Mouse (Mus musculus): ENCODE measurements at regions not wholly inside any gene's neighbourhood (a gene's known extent, or its start where the extent isn't known, plus 50 kb on each side); places are given as distances from the start of the nearest gene placed in this dataset.

- DNase-seq (ENCODE audit: low spot score) = no peak
Measured at GRCm38 (mm10) chr13:107944831-107945230, 99.4 kb upstream of the Smim15 start.

DNA sequence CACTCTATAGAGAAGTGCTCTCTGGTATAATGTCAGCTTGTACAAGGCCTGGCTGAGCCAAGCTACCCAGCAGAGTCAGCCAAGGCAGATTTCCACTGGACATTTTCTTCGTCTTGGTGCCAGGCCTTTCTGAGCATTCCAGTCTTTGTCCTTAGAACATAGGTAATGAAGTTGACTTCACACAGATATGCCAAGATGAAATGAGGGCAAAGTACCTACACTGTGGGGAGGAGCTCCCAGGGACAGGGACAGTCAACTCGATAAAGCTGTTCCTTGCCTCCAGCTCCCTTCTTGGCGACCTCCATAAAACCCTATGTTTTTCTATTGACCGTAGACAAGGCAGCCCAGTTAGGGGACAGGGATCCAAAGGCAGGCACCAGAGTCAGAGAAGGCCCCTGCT is 101.3 kb upstream of the Smim15 start:
- no peak for DNase-seq (ENCODE audit: low spot score)

DNA sequence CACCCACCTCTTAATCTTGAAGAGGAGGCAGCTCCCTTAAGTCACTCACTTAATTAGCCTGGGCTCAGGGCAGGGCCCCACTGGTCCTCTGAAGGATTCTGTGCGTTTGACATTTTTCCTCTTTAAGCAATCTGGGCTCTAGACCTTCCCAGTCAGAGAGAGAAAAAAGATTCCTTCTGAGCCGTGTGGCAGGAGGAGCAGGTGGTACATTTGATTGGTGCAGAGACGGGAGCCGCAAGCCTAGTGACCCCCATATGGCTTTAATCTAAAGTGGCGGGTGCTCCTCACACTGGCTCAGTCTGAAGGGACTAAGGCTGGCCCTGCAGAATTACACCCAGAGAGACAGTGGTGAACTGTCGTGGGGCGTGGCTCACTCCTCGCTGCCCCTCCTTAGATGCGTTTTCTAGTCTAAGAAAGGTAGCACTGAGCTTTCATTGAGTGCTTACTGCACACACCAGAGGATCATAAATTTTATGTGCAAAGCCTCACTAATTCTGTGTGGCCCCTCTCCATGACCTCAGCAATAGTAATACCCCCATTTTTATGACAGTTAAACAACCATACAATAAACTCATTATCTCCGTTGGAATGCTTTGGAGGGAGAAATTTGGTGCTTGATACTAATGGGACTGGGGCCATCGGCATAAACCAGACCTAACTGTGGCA is 101.8 kb upstream of the Smim15 start:
- DNase-seq (ENCODE audit: low spot score) = no peak

GRCm38 (mm10) chr13:107939916-107940646 is 104.2 kb upstream of the Smim15 start:
- peak; percentile 21 for DNase-seq (ENCODE audit: low spot score)

GRCm38 (mm10) chr13:107935611-107936010 is 108.6 kb upstream of the Smim15 start:
- no peak for DNase-seq (ENCODE audit: low spot score)

GRCm38 (mm10) chr13:107934691-107935090 is 109.6 kb upstream of the Smim15 start:
- no peak for DNase-seq (ENCODE audit: low spot score)

- no peak for DNase-seq (ENCODE audit: low spot score)
Measured at GRCm38 (mm10) chr13:107933598-107934571, 110.4 kb upstream of the Smim15 start.

DNA sequence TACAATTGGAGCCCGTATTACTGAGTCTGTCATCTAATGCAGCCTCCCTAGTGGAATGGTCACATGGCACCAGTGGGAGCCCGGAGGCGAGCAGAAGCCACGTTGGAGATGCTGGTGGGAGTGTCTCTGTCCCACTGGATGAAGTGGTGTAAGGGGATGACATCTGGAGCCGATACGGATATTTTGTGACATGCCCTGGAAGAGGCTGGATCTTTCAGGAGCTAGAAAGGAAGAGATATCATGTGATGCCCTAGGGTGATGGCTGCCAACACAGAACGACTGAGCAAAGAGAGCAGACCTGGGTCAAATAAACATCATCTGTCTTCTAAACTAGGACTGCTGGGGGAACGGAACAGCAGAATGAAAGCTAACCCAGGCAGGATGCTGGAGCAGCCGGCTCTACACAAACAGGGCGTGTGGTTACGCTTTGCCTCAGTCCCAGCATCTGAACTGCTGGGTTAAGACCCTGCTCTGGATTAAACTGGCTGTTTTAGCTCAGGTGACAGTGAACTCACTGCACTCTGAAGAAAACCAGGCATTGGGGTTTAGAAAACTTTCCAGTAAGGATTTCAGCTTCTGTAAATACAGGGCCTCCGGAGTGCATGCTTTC is 111.7 kb upstream of the Smim15 start:
- DNase-seq (ENCODE audit: low spot score) = no peak

GRCm38 (mm10) chr13:107931216-107931615 is 113.0 kb upstream of the Smim15 start:
- no peak for DNase-seq (ENCODE audit: low spot score)

GRCm38 (mm10) chr13:107927499-107928215 is 116.6 kb upstream of the Smim15 start:
- DNase-seq (ENCODE audit: low spot score) = no peak

DNA sequence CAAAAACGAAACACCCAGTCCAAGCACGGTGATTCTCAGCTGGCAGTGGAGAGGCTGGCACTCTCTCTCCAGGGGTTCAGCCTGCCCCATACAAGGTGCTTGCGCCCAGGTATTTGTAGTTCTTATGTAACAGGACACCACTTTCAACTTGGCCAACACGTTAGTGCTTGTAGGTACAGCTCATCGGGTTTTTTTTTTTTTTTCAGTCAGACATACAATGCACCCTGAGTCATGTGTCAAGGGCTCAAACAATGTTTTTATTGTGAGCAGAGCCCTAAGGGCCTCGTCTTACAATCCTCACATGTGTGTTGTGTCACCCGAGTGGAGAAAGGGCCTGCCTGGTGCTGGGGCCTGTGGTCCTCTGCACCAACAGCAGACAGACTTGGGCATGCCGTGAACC is 118.8 kb upstream of the Smim15 start:
- DNase-seq (ENCODE audit: low spot score) = no peak

- DNase-seq (ENCODE audit: low spot score) = peak; percentile 67
Measured at GRCm38 (mm10) chr13:107923129-107924114, 120.8 kb upstream of the Smim15 start.

GRCm38 (mm10) chr13:107919403-107919802 is 124.8 kb upstream of the Smim15 start:
- DNase-seq (ENCODE audit: low spot score) = no peak

- DNase-seq (ENCODE audit: low spot score) = no peak
Measured at GRCm38 (mm10) chr13:107918478-107918877, 125.8 kb upstream of the Smim15 start.

DNA sequence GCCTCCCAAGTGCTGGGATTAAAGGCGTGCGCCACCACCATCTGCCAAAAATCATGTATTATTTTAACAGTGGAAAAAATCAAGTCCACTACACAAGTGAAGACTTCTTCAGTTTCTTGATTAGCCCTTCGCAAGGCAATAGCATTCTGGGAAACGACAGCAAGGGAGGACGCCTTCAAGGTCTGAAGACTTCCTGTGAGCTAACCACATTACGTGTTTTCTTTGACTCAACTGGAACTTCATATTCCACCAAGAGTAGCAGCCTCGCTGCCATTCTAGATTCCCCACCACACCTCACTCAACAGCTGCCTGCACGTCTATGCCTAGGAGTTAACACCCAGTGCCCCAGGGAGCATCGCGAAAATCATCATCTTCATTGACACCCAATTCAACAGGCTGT is 126.2 kb upstream of the Smim15 start:
- DNase-seq (ENCODE audit: low spot score) = no peak

DNA sequence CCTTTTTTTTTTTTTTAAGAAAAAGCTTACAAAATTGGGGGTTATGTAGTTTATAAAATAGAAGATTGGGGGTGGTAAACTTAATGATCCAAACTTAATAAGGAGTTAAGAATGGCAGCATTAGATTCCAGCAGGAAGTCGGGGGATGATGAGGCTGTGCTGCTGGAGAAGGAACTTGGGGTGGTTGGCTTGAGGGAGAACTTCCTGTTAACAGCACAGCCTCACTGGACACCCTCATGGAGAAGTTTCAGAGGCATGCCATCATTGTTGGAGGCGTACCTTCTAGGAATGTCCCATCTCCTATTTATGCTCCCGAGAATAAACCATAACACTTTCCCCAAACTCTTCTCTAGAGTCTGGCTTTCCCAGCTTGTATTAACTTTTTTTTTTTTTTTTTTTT is 126.7 kb upstream of the Smim15 start:
- DNase-seq (ENCODE audit: low spot score) = no peak

DNA sequence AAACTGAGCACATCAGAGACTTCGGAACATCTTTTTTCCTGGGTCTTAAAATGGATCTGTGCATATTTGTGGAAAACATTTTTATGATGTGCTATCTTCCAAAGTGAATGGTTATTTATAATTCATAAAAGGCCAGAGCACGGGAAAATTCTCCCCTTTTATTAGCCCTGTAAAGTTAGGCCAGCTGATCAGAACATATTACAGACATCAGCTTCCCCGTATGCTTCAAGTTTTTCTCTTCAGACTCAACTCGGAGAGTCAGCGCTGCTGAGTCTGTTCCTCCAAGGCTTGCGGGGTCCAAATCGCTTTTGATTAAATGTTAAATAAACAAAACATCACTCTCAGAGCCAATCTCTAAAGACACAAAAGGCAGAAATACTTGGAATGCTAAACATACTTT is 134.1 kb upstream of the Smim15 start:
- no peak for DNase-seq (ENCODE audit: low spot score)

- no peak for DNase-seq (ENCODE audit: low spot score)
Measured at GRCm38 (mm10) chr13:107909343-107910067, 134.7 kb upstream of the Smim15 start.

DNA sequence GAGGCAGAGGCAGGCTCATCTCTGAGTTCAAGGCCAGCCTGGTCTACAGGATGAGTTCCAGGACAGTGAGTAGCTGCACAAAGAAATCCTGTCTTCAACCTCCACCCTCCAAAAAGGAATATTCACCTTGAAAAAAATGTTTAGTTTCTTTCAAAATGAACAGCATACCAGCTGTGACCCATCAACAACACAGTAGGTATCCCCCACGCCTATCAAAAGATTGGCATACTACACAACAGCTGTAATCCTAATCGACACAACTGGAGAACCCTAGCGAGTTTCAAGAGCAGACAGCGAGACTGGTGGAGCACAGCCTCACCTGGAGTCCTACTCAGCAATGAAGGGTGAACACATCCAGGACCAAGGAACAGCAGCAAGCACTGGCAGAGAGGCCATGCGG is 136.3 kb upstream of the Smim15 start:
- DNase-seq (ENCODE audit: low spot score) = no peak

GRCm38 (mm10) chr13:107904851-107905250 is 139.4 kb upstream of the Smim15 start:
- DNase-seq (ENCODE audit: low spot score) = no peak
